Mouse (Mus musculus): ENCODE measurements at regions not wholly inside any gene's neighbourhood (a gene's known extent, or its start where the extent isn't known, plus 50 kb on each side); places are given as distances from the start of the nearest gene placed in this dataset.

DNA sequence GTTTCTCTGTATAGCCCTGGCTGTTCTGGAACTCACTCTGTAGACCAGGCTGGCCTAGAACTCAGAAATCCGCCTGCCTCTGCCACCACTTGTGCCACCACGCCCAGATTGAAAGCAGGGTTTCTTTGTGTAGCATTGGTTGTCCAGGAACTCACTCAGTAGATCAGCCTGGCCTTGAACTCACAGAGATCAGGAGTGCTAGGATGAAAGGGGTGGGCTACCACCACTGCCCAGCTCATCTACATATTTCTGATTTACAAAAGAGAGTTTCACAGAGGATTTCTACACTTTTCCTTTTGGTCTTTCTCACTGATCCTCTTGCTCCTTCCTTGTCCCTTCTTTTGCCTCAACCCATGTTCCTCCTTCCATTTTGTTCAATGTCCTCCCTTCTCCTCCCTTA is 53.1 kb upstream of the Lbx1 start:
- intact Hi-C loops (cut with DNase I), result no loop called here
- no peak for DNase-seq (ENCODE audit: low spot score in 2 of 2)

DNA sequence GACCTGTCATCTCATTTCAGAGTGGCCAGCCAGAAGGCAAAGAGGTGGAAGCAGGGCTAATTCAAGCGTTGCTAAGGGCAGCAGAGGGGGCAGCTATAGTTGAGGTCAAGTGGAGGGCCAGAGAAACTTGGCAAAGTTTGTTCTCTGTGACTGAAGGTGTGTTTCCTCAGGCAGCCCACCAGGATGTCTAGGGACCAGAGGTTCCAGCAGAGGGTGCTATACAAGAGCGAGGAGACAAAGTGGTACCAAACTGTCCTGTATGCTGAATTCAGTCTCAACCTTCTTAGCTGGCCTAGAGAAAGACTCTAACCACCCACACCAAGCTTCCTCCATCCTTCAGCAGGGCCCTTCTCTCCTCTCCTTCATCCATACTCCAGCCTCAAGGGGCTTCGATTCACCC is 62.2 kb upstream of the Lbx1 start:
- intact Hi-C loops (cut with DNase I), result no loop called here
- DNase-seq (ENCODE audit: low spot score in 2 of 2), result no peak

DNA sequence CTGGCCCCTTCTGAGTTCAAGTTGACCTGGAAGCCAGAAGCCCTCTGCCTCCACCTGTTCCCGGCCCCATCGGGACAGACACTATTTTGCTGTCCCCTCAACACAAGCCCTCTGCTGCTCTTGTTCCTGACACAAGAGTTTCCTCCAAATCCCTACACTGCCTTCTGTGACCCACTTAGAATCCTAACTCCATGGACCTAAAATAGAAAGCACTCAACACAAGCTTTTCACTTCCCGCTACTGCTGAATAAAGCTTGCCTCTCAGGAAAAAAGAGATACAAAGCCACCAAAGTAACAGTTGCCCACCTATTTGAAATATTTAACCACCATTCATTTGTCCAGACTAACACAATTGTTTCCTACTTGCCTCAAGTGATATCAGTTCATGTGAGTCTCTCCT is 63.7 kb upstream of the Lbx1 start:
- intact Hi-C loops (cut with DNase I), result no loop called here
- DNase-seq (ENCODE audit: low spot score in 2 of 2), result peak in 1 of 2 experiments; percentile 68

DNA sequence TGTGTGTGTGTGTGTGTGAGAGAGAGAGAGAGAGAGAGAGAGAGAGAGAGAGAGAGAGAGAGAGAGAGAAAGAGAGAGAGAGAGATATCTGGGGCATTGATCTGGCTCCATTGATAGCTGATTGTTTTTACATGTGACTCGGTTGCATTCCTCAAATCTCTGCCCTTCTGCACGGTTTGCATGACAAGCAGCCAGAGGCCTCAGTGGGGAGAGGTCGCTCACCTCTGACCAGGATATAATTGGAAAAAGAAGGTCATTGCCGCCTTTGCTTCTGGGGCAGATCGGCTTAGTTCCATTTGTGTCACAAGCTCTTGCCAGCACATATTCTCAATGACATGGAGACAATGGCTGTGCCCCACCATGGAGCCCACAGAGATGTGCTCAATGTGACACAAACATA is 63.8 kb upstream of the Btrc start:
- DNase-seq (ENCODE audit: low spot score in 2 of 2), result no peak
- intact Hi-C loops (cut with DNase I), result loop anchor here (2.0 to 5.0 kb wide), 4 partner anchors 63 to 243 kb away; partner anchors contain the start of gene Btrc

DNA sequence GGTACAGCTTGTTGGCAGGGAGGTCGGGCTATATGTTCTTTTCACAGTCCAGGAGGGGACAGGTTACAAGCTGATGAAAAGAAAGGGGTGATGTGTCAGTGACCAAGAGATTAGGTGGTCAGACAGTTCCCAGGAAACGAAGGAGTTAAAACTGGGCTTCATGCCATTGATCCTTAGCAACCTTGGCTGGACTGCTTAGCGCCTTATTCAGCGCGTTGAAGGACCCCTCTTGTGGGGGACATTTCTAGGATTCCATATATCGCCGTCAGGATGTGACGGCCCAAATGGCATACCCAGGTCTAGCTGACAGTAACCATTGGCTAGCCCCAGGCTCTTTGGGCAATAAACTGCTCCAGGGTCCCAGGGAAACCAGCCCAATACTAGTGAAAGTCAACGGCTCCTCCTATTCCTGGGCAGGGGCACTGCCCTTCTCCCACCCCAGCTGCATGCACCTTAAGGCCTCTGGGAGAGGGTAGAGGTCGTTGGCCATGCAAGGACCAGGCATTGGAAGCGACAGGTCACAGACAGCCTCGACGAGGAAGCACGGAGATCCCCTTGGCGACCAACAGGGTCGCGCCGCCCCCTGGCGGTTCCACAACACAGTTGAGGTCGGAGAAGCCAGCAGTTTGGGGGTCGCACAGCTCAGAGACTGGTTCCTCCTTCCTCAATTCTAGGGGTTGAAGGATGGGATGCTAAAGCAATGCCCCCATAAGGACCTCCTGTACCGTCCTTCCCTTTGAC is 62.7 kb upstream of the Btrc start:
- no peak for DNase-seq (ENCODE audit: low spot score in 2 of 2)
- intact Hi-C loops (cut with DNase I), result loop anchor here (2.0 to 5.0 kb wide), 4 partner anchors 61 to 241 kb away; partner anchors contain the start of gene Btrc

DNA sequence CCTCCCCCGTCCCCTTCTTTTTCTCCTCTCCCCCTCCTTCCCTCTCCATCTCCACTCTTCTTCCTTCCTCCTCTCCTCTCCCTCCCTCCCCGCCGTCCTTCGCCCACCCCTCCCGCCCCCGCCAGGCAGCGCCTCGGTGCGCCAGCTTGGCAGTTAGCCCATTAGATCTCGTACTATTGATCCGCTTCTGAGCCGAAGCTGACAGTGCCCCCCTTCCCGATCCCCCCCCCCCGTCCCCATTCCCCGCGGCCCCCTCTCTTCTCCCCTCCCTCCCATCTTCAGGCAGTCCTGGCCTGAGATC is 62.2 kb upstream of the Btrc start:
- intact Hi-C loops (cut with DNase I), result loop anchor here (2.0 to 5.0 kb wide), 4 partner anchors 61 to 241 kb away; partner anchors contain the start of gene Btrc
- no peak for DNase-seq (ENCODE audit: low spot score in 2 of 2)

DNA sequence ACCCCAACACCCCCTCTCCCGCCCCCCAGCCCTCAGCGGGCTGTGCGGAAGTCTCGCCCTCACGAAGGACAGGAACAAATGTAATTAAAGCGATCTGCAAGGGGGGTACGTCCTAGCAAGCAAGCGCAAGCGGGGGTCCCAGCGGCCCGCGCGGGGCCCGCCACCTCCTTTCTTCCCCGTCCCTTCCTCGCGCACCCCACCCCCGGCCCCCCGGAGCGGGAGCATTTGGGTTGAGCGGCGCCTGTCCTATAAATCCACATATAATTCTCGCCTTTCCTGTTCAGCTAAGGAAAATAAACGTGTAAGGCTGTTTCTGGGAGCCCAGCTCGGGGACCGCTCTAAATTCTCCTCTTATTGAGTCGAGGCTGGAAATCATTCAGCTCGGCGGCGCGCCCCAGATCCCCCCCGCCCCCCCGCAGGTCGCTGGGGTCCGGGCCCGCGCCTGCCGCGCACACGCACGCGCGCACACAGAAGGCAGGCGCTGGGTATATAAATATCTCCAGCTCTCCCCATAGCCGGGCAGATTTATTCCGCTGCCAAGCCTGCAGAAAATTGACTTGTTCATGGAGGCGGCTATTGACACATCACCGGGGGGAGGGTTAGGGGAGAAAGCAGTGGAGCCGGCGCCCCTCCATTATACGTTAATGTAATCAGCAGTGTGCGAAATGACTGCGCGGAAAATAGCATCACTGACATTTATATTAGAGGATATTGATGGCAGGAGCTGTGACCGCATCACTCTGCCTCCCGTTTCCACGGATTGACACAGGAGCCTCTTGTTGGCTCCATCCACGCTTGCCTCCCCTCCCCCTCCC is 61.6 kb upstream of the Btrc start:
- intact Hi-C loops (cut with DNase I), result loop anchor here (2.0 to 5.0 kb wide), 5 partner anchors 37 to 240 kb away; partner anchors contain the start of gene Btrc
- DNase-seq (ENCODE audit: low spot score in 2 of 2), result peak; percentile 79 to 93

DNA sequence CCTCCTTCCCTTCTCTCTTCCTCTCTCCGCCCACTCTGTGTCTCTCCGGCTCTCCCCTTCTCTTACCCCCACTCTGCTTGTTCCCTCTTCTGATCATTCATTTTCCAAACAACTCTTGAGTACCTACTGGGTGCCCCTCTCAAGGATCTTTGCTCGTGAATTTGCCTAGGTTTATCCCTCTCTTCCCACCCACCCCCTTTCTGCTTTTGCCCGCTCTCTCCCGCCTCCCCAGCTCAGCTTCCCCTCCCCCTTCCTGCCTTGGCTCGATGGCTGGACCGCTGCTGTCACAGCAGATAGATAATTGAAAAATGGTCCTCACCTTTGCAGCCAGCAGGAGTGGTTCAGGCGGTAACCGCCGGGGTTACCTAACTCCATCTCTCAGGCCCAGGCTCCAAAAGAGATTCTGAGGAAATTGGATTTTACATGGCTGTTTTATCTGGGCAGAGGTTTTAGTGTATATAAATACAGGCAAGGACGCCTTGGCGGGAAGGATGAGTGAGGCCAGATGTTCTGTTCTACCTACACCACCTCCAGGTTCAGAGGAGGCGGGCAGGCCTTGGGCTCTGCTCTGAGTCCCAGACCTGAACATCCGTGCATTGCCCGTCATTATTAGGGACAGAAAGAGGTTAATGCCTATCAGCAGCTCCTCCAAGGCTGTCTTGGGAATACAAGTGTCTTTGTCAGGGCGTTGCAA is 60.8 kb upstream of the Btrc start:
- intact Hi-C loops (cut with DNase I), result loop anchor here (2.0 to 5.0 kb wide), 4 partner anchors 36 to 240 kb away; partner anchors contain the start of gene Btrc
- DNase-seq (ENCODE audit: low spot score in 2 of 2), result no peak

DNA sequence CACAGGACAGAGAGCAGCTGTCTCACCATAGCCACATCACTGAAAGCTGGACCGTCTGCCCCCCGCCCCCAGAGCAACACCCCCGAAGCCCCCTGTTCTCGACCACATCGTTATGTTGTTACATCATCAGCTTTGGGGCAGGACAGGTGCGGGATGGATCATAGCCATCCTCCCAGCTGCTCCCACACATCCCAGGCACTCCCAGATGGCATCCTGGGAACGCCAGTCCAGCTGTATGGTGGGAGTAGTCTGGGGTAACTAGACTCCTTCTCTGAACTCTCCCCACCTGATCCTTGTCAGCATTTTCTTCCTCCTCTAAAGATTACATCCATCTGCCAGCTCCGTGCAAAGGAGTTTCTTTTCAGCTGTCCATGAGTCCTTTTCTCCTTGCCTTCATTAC is 59.0 kb upstream of the Btrc start:
- DNase-seq (ENCODE audit: low spot score in 2 of 2), result peak; percentile 55 to 89
- intact Hi-C loops (cut with DNase I), result loop anchor here (5.0 kb wide), 3 partner anchors 58 to 238 kb away; partner anchors contain the start of gene Btrc

DNA sequence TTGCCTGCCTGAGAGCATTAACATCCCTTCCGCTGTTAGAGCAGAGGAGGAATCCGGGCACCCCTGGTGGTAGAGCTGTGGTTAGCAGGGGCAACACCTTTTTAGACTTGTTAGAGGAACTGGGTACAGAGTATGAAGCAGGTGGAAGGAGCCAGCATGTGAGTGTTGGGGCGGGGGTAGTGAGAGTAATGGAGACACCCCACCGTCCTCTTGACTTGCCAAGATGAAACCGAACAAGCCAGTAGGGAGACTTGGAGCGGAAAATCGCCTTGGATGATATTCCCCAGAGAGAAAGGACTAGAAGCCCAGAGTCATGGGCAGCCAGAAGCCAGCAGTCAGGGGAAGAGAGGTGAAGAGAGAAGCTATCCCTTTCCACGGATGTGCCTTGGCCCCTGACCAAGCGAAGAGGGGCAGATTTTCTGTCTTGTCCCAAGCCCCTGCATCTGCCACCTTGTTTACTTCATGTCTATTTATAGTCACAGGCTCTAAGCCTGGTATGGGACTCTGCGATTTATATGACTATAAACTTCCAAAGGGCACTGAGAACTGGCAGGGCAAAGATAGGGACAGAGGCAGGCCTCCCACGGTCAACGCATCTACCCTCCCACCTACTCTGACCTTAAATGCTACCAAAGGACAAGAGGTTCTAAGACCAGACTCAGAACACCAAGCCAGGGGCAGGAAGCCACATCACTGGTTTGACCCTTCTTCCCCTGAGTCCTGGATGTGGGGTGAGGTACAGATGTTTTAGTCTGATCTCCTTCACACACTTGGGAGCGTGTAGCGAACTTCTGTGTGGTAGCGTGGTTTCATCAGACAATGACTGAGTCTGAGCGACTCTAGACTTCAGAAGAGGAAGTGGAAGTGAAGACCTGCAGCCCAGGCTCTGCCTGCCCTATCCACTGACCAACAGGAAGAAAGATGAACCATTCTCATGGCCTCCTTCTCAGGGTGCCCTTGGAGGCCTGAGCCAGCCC is 55.9 kb upstream of the Btrc start:
- DNase-seq (ENCODE audit: low spot score in 2 of 2), result no peak

DNA sequence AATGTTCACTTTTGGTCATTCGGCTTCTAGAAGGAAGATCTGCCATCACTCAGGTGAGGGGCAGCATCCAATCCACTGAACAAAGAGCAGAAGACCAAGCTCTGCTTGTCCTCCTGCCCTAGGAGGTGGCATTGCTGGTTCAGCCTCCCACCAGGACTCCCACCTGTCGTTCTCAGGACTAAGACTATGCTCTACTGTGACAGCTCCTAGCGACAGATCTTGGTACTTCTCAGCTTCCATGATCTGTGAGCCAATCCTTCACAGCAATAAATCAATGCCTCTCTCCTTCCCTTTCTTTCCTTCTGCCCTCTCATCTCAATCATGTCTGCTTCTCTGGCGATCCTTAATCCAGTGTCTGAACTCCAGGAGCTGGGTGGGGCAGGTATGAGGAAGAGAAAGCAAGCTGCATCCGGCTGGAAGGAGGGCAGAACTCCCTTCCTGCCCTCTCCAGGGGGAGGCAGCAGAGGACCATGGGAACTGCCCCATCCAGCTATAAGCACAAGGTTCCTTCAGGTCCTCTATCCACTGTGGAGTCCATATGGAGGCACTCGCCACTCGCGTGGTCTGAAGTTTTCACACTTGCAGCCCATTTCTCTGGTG is 54.8 kb upstream of the Btrc start:
- intact Hi-C loops (cut with DNase I), result no loop called here
- DNase-seq (ENCODE audit: low spot score in 2 of 2), result no peak

More for the DNA sequence above, 55.9 kb upstream of the Btrc start:
- intact Hi-C loops (cut with DNase I), result no loop called here

DNA sequence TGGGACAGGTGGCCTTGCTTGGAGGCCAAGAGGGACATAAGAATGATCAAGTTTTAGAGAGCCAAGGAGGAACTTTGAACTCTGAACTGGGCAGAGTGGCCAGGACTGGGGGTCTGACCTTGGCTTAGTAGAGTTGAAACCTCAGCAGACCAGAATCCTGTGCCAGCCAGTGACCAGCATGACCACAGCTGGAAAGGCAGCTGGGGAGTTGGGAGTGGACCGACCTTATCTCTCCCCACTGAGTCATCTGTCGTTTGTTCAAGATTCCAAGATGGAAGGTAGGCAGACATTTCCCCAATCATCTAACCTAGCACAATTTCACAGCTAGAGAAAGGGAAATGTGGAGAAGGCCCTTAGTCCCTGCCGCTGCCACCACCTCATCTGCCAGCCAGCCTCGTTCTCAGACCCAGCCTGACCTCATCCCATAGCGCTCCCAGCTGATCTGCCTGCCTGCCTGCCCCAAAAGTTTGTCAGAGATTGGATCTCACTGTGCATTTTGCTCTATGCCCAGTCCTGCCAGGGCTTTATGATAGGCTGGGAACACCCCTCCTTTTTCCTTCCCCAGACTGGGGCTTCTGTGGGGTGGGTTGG is 53.1 kb upstream of the Btrc start:
- intact Hi-C loops (cut with DNase I), result no loop called here
- DNase-seq (ENCODE audit: low spot score in 2 of 2), result no peak

DNA sequence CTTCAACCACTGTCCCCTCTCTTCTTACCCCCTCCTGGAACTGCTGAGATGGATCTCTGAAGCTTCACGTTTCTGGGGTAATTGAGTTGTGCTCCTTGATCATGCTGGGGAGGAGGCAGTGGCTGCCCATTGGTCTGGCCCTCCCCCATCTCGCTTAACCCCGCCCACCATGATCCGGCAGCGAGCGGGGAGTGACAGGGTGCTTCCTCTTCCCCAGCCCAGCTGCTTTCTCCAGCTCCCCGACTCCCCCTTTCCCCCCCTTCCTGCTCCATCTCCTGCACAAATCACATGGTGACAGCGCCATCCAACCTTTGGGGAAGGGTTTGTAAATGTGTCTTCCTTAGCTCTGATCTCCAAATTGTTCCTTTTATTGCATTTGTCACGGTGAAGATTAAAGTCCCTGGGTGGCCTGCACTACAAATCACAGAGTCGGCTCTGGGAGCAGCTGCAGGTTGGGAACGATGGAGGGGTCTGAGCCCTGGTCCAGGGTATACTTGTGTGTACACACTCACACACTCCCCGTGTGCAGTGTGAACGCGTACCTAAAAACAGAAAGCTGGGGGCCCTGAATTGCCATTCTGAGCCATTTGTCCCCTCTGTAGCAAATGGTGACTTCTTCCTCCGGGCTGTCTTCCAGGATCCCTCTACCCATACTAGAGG is 52.5 kb upstream of the Btrc start:
- intact Hi-C loops (cut with DNase I), result no loop called here
- DNase-seq (ENCODE audit: low spot score in 2 of 2), result peak in 1 of 2 experiments; percentile 73

DNA sequence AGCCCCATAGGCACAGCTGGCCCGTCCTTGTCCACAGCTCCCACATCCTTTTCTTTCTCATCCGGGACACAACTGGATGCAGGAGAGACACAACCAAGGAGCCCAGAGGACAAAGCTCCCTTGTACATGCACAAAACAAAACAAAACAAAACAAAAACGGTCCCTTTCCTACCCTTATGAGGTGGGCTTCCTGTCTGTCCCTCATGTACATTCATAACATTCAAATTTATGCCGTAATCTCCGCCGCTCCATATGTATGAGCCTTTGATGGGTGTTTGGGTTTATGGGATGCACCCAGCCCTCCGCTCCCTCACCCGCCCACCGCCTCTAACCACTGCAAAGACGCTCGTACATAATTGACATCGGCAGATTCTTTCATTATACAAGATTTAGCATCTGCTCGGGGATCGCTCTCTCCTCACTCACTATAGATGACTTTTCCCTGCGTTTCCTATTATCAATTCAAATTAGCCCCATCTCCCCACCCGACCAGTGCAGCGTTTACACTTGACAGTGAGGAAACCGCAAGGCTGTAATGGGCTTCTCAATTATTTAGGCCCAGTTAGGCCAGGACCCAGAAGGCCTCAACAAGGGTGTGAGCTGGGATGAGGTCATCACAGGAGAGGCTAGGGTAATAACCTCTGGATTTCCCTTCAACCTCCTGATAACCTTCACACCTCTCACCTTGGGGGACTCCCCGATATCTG is 51.5 kb upstream of the Btrc start:
- DNase-seq (ENCODE audit: low spot score in 2 of 2), result no peak
- intact Hi-C loops (cut with DNase I), result no loop called here

DNA sequence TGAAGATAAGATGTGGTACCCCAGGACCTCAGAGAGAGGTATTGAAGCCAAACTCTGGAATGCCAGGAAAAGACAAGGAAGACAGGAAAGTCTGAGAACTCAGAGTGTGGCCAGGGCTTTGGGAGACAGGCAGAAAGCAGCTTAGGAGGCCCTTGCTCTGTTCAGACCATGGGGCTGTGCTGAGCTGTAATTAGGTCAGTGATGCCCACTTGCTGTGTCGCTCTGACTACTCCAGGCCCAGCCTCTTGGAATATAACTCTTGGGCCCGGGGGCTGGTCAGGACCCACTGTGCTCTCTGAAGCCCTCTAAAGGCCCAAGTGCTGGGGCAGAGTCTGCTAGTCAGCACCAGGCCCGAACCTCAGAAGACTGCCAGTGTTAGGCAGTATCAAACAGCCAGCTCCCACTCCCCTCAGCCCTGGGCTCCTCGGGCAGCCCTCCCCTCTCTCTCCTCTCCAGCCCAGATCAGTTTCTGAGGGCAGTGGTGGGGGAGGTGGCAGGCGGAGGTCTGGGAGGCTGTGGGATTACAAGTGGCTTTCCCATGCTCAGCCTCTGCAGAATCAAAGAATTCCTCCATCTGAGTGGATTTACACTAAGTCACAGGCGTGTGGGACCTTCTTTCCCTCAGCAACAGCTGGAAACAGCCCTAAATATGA is 50.7 kb upstream of the Btrc start:
- DNase-seq (ENCODE audit: low spot score in 2 of 2), result no peak
- intact Hi-C loops (cut with DNase I), result no loop called here
